Mouse (Mus musculus) megakaryocyte, embryonic 14.5 days (primary cell): ENCODE data around the gene Ank3.

Experiments
- FLI1 ChIP-seq: IDR thresholded peaks from 2 replicates; pipeline ENCODE4 v1.6.1; 2012; ENCODE audit warnings: low read length, inconsistent platforms, mixed read lengths
- GATA1 ChIP-seq: IDR thresholded peaks from 3 replicates; pipeline ENCODE4 v1.6.1; 2012; ENCODE audit warnings: mixed read lengths, low read length, inconsistent platforms, borderline replicate concordance

GRCm38 (mm10) chr10:69982701-69983100 is 584.1 kb downstream of the Ank3 start:
- TF ChIP-seq GATA1: no peak
- no peak for TF ChIP-seq FLI1
